Mouse (Mus musculus) brain, adult 2 months (tissue): ENCODE data around the gene Atp13a1.

Source experiments
- DNase-seq: peaks from one replicate; pipeline ENCODE4 v3.0.0; 2011; ENCODE audit warnings: low read depth, low spot score

Gene Atp13a1

GRCm38 (mm10) chr8:69848951-69849350 lies 58.0 kb downstream of the Atp13a1 start:
- no peak for DNase-seq

DNA sequence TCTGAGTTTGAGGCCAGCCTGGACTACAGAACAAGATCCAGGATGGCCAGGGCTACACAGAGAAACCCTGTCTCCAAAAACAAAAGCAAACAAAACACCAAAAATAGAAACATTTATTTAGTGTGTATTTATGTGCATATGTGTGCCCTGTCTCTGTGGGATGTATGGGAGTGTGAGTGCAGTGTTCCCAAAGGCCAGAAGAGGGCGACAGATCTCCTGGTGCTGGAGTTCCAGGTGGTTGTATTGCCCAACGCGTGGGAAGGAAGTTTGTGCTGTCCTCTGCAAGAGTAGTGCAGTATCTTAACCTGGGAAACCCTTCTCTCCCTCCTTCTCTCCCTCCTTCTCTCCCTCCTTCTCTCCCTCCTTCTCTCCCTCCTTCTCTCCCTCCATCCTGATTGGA lies 58.9 kb downstream of the Atp13a1 start:
- no peak for DNase-seq

DNA sequence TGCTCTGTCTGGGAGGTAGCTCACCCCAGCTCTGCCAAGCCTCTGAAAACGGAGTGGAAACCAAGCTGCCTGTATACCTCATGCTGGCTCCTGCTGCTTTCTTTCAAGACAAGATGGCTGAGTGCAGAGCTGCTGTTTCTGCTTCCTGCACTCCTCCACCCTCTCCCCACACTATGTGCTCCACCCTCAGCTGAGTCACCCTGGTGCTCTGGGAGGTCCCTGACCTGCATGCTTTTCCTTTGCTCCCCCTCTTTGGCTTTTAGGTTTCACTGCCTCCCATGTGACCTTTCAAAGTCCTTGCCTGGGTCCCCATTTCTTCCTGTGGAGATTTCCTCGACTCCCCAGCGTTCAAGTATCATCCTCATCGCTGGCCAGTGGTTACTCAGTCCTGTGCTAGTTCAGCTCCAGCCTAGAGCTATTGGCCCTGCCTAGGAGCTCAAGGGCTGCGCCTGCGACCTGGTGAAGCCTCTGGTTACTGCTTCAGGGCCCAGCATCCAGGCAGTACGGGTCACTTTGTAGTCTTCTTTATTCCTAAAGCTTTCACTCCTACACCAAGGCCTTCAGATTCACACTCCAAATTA lies 60.1 kb downstream of the Atp13a1 start:
- peak; percentile 40 for DNase-seq

DNA sequence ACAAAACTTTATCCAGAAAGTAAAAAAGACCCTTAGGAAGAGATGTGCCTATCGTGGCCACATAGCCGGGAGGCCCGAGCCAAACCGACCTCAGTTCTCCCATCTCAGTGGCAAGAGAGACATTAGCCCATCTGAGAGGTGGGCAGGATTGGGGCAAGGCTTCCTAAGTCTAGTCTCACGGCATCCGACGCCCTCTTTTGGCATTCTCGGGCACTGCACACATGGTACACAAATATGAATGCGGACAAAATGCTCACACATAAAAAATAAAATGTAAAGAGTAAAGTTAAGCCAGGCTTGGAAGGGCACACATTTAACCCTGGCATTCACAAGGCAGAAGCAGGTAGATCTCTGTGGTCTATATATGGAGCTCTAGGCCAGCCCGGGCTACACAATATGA lies 62.9 kb downstream of the Atp13a1 start:
- DNase-seq = no peak
